Mouse (Mus musculus) MEL (cell line): Measurements from ENCODE around the gene Ak4. TPM values are rescaled to one million over a fixed set of nuclear protein-coding genes. Genes with fewer than 3 reads are reported as not detected.

Experiments used
- DNase-seq: peaks from one replicate; pipeline ENCODE4 v3.0.0; 2011; ENCODE audit warnings: low read depth, low spot score
- H3K27ac ChIP-seq: 2 replicates; pipeline ENCODE4 v1.5.1; 2012; ENCODE audit warnings: low read depth, mild to moderate bottlenecking, control low read depth, low read length, moderate library complexity; ENCODE audit not compliant: control insufficient read depth
- H3K27me3 ChIP-seq, 2 experiments: fragments of 150-350 bp in 1 of 2; sonication (generic) in 1 of 2; 2 replicates each; pipeline ENCODE4 v1.6.1; 2012; ENCODE audit warnings: low read length in 2 of 2, mild to moderate bottlenecking in 2 of 2, improper control_type of control experiment in 1 of 2, moderate library complexity in 1 of 2; ENCODE audit not compliant: insufficient read depth in 2 of 2, control insufficient read depth in 1 of 2
- H3K36me3 ChIP-seq, 2 experiments: 2 replicates each; pipeline ENCODE4 v1.6.1; 2012 to 2014; ENCODE audit warnings: low read length in 2 of 2, improper control_type of control experiment in 1 of 2, inconsistent platforms in 1 of 2, mild to moderate bottlenecking in 1 of 2; ENCODE audit not compliant: insufficient read depth in 2 of 2, control insufficient read depth in 1 of 2
- H3K4me1 ChIP-seq, 2 experiments: fragments of 150-350 bp in 1 of 2; sonication (generic) in 1 of 2; 2 replicates each; pipeline ENCODE4 v1.6.1; 2012; ENCODE audit warnings: low read length in 2 of 2, improper control_type of control experiment in 1 of 2, mild to moderate bottlenecking in 1 of 2; ENCODE audit not compliant: insufficient read depth in 2 of 2, control insufficient read depth in 1 of 2
- H3K4me3 ChIP-seq, 2 experiments: fragments of 150-350 bp in 1 of 2; sonication (generic) in 1 of 2; 2 replicates each; pipeline ENCODE4 v1.5.1; 2012; ENCODE audit warnings: low read depth in 2 of 2, low read length in 2 of 2, mild to moderate bottlenecking in 2 of 2, moderate library complexity in 2 of 2, control low read depth in 1 of 2, improper control_type of control experiment in 1 of 2; ENCODE audit not compliant: control insufficient read depth in 1 of 2, insufficient read depth in 1 of 2
- H3K79me2 ChIP-seq: 2 replicates; pipeline ENCODE4 v1.6.1; 2012; ENCODE audit warnings: mild to moderate bottlenecking, low read length, moderate library complexity; ENCODE audit not compliant: control insufficient read depth, poor library complexity, insufficient read depth
- H3K9ac ChIP-seq: 2 replicates; pipeline ENCODE4 v1.6.1; 2012; ENCODE audit warnings: low read depth, mild to moderate bottlenecking, control low read depth, low read length, moderate library complexity; ENCODE audit not compliant: control insufficient read depth, poor library complexity, severe bottlenecking
- H3K9me3 ChIP-seq: fragments of 150-350 bp; sonication (generic); replicated peaks from 2 replicates; pipeline ENCODE4 v1.6.1; 2012; ENCODE audit warnings: mild to moderate bottlenecking, low read length, improper control_type of control experiment, moderate library complexity; ENCODE audit not compliant: insufficient read depth
- CHD1 ChIP-seq: IDR thresholded peaks from 2 replicates; pipeline ENCODE4 v1.6.1; 2012; ENCODE audit warnings: low read depth, mild to moderate bottlenecking, inconsistent platforms, low read length, improper control_type of control experiment
- JUND ChIP-seq: IDR thresholded peaks from 2 replicates; pipeline ENCODE4 v1.6.1; 2011; ENCODE audit warnings: low read depth, mild to moderate bottlenecking, improper control_type of control experiment, low read length
- KAT2A ChIP-seq: conservative IDR thresholded peaks from 2 replicates; pipeline ENCODE4 v1.6.1; 2012; ENCODE audit warnings: low read depth, low read length, improper control_type of control experiment, inconsistent platforms
- MEF2A ChIP-seq: IDR thresholded peaks from 2 replicates; pipeline ENCODE4 v1.6.1; 2014; ENCODE audit warnings: low read depth, mild to moderate bottlenecking, inconsistent platforms, low read length, improper control_type of control experiment; ENCODE audit not compliant: poor library complexity, insufficient replicate concordance, severe bottlenecking; ENCODE audit errors: extremely low read depth
- MYB ChIP-seq: IDR thresholded peaks from 2 replicates; pipeline ENCODE4 v1.6.1; 2011; ENCODE audit warnings: mild to moderate bottlenecking, low read depth, low read length, improper control_type of control experiment
- MYC ChIP-seq: IDR thresholded peaks from 2 replicates; pipeline ENCODE4 v1.6.1; 2011; ENCODE audit warnings: low read depth, mild to moderate bottlenecking, low read length, improper control_type of control experiment, moderate library complexity
- NELFE ChIP-seq: IDR thresholded peaks from 2 replicates; pipeline ENCODE4 v1.6.1; 2011; ENCODE audit warnings: low read depth, low read length, improper control_type of control experiment
- SIN3A ChIP-seq: IDR thresholded peaks from 2 replicates; pipeline ENCODE4 v1.6.1; 2012; ENCODE audit warnings: low read length, improper control_type of control experiment, inconsistent platforms
- TCF12 ChIP-seq: IDR thresholded peaks from 2 replicates; pipeline ENCODE4 v1.6.1; 2014; ENCODE audit warnings: low read depth, mild to moderate bottlenecking, inconsistent platforms, low read length, improper control_type of control experiment, moderate library complexity
- ZMIZ1 ChIP-seq: IDR thresholded peaks from 2 replicates; pipeline ENCODE4 v1.6.1; 2012; ENCODE audit warnings: low read depth, mild to moderate bottlenecking, inconsistent platforms, low read length, improper control_type of control experiment, moderate library complexity
- ZNF384 ChIP-seq: IDR thresholded peaks from 2 replicates; pipeline ENCODE4 v1.6.1; 2012; ENCODE audit warnings: low read depth, mild to moderate bottlenecking, inconsistent platforms, low read length, improper control_type of control experiment
- polyA plus RNA-seq, 2 experiments: library from polyadenylated mRNA; stranded (reverse) in 1 of 2; unstranded in 1 of 2; fragments of >175 nt in 1 of 2; fragments of >200 nt in 1 of 2; gene quantifications; 2 replicates each; pipeline versions ENCODE4 v1.2.1 to v1.2.4; 2012; ENCODE audit warnings: low replicate concordance in 2 of 2, low read depth in 1 of 2; ENCODE audit not compliant: insufficient read length in 2 of 2, insufficient read depth in 1 of 2, missing spikeins in 1 of 2
- total RNA-seq: library from RNA; depleted of rRNA; stranded (reverse); fragments of 300-350 nt; gene quantifications from 2 replicates; pipeline ENCODE4 v1.2.3, GENCODE M21; 2012

The Ak4 gene
- total and polyA plus RNA-seq, 3 experiments: 18.3 to 25.4 TPM; not detected in 1

DNA sequence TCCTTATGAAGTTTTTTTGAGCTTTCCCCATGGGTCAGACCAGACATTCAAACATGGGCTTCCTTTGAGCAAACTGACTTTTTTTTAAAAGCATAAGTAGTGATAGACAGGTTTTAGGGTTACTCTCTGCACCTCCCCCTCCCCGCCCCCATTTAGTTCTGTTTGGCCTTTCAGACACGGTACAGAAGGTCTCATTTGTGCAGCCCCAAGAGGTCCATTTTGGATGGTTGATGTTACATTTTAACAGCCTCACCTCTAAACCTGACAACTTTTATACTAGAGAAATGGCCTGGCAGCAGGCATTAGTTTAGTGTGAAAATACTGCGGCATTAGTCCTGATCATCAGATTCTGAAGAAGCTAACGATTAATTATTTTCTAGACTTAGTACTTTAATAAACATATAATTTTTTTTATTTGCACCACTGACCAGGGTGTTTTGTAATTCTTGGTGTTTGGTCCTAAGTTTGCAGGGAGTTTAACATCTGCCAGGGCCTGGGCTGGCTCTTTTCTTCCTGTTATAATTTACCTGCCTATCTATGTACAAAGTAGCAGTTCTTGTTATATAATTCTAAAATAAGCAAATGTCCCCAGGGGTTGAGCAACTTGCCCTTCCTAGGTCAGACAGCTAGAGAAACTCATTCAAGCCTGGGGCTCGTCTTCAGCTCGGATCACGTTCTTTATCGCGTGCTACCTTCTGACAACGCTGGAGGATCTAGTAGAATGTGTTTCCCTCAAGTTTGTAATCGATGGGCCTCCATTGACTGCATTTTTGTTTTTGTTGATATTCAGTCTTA, 9.0 kb downstream of the Ak4 start (continued):
- TF ChIP-seq ZMIZ1: no peak
- no peak for TF ChIP-seq MYB

- no peak overlapping the region for H3K9ac ChIP-seq
- peaks cover 0 to 5% of the 10 kb centered on the region in 2 experiments; a peak in 2 of 4 replicates for H3K36me3 ChIP-seq
- no peaks in the 10 kb centered on the region for H3K27me3 ChIP-seq
- DNase-seq: no peak
- no peak overlapping the region for H3K27ac ChIP-seq
- H3K4me1 ChIP-seq: peaks cover 0 to under 1% of the 10 kb centered on the region in 2 experiments; a peak in 1 of 4 replicates
- no peak overlapping the region for H3K4me3 ChIP-seq
- no peaks in the 10 kb centered on the region for H3K9me3 ChIP-seq
- no peak for TF ChIP-seq ZMIZ1
- TF ChIP-seq CHD1: no peak
- TF ChIP-seq, all 39 proteins: peak for 0
- H3K79me2 ChIP-seq: peaks cover 8% of the 10 kb centered on the region
Measured at GRCm38 (mm10) chr4:101429073-101429472, 10.0 kb downstream of the Ak4 start.

- H3K4me3 ChIP-seq: no peak overlapping the region
- TF ChIP-seq ZNF384 (no peak), NELFE (no peak), MYC (no peak), MEF2A (no peak), JUND (no peak), TCF12 (no peak), CHD1 (no peak), KAT2A (no peak), ZMIZ1 (no peak), SIN3A (no peak)
- H3K36me3 ChIP-seq: no peaks in the 10 kb centered on the region
- no peak overlapping the region for H3K27ac ChIP-seq
- no peak for DNase-seq
- H3K9ac ChIP-seq: no peak overlapping the region
- no peaks in the 10 kb centered on the region for H3K4me1 ChIP-seq
- H3K27me3 ChIP-seq: no peaks in the 10 kb centered on the region
- H3K79me2 ChIP-seq: peaks cover 4% of the 10 kb centered on the region
- H3K9me3 ChIP-seq: no peaks in the 10 kb centered on the region
Measured at GRCm38 (mm10) chr4:101430000-101430399, 10.9 kb downstream of the Ak4 start.
